Mouse (Mus musculus) urinary bladder, adult 18-20 months (tissue): ENCODE measurements around the gene Defb38.

Experiments used
- DNase-seq, 2 experiments: peaks; one replicate each; pipeline ENCODE4 v3.0.0; 2022; ENCODE audit warnings: low spot score in 2 of 2, mixed read lengths in 2 of 2

Gene Defb38

GRCm38 (mm10) chr8:19026466-19026865 is at the start of gene Defb38:
Defb38 (minus strand) TSS chr8:19026566.
- no peak for DNase-seq

DNA sequence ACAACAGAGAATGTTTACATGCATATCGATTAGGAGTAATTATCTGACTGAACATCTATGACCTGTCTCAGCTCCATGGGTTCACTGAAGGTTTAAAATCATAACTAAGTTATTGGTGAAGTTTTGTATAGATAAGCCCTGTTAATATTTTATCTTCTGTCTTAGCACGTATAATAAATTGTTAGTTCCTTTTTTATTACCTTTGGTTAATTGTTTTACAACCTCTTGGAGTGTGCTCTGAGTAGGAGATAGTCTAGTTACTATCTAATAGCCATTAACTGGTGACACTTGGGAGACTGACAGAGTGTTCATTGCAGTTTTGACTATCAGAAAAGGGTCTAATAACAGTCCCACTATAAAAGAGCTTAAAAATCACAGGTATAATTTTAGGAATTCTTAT is 39.6 kb upstream of the Defb38 start:
- DNase-seq = no peak

- DNase-seq = no peak
Observed at GRCm38 (mm10) chr8:19064710-19065109, 38.3 kb upstream of the Defb38 start, which contains the start of gene Defb39. Defb39 (minus strand) TSS chr8:19064810.

GRCm38 (mm10) chr8:19062891-19063290 is 36.5 kb upstream of the Defb38 start:
- no peak for DNase-seq

DNA sequence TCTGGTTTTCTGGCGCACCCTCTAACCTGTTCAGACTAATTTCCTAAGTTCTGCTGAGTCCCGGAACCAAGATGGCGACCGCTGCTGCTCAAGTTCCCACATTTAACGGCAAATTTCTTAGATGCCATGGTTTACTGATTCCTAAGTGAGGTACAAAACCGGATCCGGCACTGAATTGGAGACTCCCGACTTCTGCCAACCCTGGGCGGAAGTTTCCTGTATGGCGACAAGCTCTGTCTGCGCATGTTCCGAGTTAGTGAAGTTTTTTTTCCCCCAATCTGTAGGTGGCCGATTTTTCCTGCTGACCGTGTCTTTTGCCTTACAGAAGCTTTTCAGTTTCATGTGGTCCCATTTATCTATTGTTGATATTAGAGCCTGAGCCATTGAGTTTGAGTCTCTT is 18.9 kb upstream of the Defb38 start:
- DNase-seq = no peak
